Mouse (Mus musculus) Patski (cell line): Measurements from ENCODE around the gene Acy3. TPM values are rescaled to one million over a fixed set of nuclear protein-coding genes. Genes with fewer than 3 reads are reported as not detected.

Experiments
- ATAC-seq: fragments of 100-300 bp; one replicate; pipeline ENCODE4 v1.8.0; 2021
- CTCF ChIA-PET: fragments of 350-600 bp; sonication (Branson Sonifier 250); formaldehyde crosslinking; loops from one replicate; lab custom pipeline; 2022; ENCODE audit warnings: inconsistent platforms; lab: Charles Lee
- POLR2A ChIA-PET: fragments of 350-600 bp; sonication (Branson Sonifier 250); formaldehyde crosslinking; loops from one replicate; lab custom pipeline; 2022; ENCODE audit warnings: antibody characterized with exemption, inconsistent platforms; lab: Charles Lee
- DNase-seq: peaks from one replicate; pipeline ENCODE4 v3.0.0-alpha.2; 2011; ENCODE audit warnings: low read depth, low spot score
- H3K27me3 ChIP-seq: fragments of 371-371 bp; one replicate; pipeline ENCODE4 v1.5.1; 2021
- CTCF ChIP-seq: fragments of 100-300 bp; IDR thresholded peaks from one replicate; pipeline ENCODE4 v1.5.1; 2021
- in situ Hi-C: fragments of 300-500 bp; cut with MboI; formaldehyde crosslinking; loops from 3 replicates; pipeline ENCODE4 v1.11.1; 2018; ENCODE audit warnings: low pct_unique_long_range_greater_than_20kb, mixed read lengths
- polyA plus RNA-seq: library from polyadenylated mRNA; unstranded; gene quantifications from one replicate; pipeline ENCODE4 v1.2.3, GENCODE M21; 2021

Gene Acy3
- polyA plus RNA-seq, 1 experiment from 2014 or later = 3.9 TPM

GRCm38 (mm10) chr19:3990804-3991203 lies 4.4 kb downstream of the Acy3 start:
- ChIA-PET POLR2A (no interaction called here), CTCF (interaction anchor here (1.3 kb wide), 1 partner anchor 78 kb away, joined by 3 read pairs; the partner anchor contains the start of gene Ndufs8)
- in situ Hi-C loops = no loop called here
- H3K27me3 ChIP-seq = peaks cover 21% of the 10 kb centered on the region
- ATAC-seq (no peak), DNase-seq (no peak)
- TF ChIP-seq CTCF = no peak

GRCm38 (mm10) chr19:3991562-3991961 lies 5.2 kb downstream of the Acy3 start:
- DNase-seq = no peak
- H3K27me3 ChIP-seq = peaks cover 21% of the 10 kb centered on the region
- ChIA-PET POLR2A (no interaction called here), CTCF (interaction anchor here (0.9 to 2.7 kb wide), 2 partner anchors 11 to 45 kb away, joined by 3 to 7 read pairs; no protein-coding TSS in a partner anchor)
- no peak for ATAC-seq
- in situ Hi-C loops = no loop called here
- no peak for TF ChIP-seq CTCF

GRCm38 (mm10) chr19:3991966-3992365 lies 5.6 kb downstream of the Acy3 start:
- TF ChIP-seq CTCF = no peak
- POLR2A ChIA-PET = no interaction called here
- CTCF ChIA-PET = interaction anchor here (0.9 to 2.7 kb wide), 2 partner anchors 11 to 45 kb away, joined by 3 to 7 read pairs; no protein-coding TSS in a partner anchor

GRCm38 (mm10) chr19:3992416-3992815 lies 6.0 kb downstream of the Acy3 start, which contains the start of gene Tbx10:
Tbx10 (plus strand) TSS chr19:3992752.
- DNase-seq (no peak), ATAC-seq (no peak)
- TF ChIP-seq CTCF = no peak
- in situ Hi-C loops = no loop called here
- peaks cover 21% of the 10 kb centered on the region for H3K27me3 ChIP-seq
- CTCF ChIA-PET = interaction anchor here (0.9 to 2.7 kb wide), 2 partner anchors 12 to 46 kb away, joined by 3 to 7 read pairs; no protein-coding TSS in a partner anchor
- POLR2A ChIA-PET = no interaction called here

More at GRCm38 (mm10) chr19:3991966-3992365, 5.6 kb downstream of the Acy3 start:
- in situ Hi-C loops = no loop called here
- ATAC-seq (no peak), DNase-seq (no peak)
- peaks cover 21% of the 10 kb centered on the region for H3K27me3 ChIP-seq

GRCm38 (mm10) chr19:3994932-3995331 lies 8.6 kb downstream of the Acy3 start:
- CTCF ChIA-PET = interaction anchor here (1.1 to 1.6 kb wide), 5 partner anchors 10 to 35 kb away, joined by 3 to 5 read pairs (median 4); partner anchors contain the start of gene Ndufv1
- no peak for DNase-seq
- ATAC-seq = no peak
- in situ Hi-C loops = no loop called here
- POLR2A ChIA-PET = no interaction called here
- peaks cover 21% of the 10 kb centered on the region for H3K27me3 ChIP-seq
- TF ChIP-seq CTCF = no peak

- ChIA-PET CTCF (interaction anchor here (1.1 to 1.6 kb wide), 5 partner anchors 11 to 35 kb away, joined by 3 to 5 read pairs (median 4); partner anchors contain the start of gene Ndufv1), POLR2A (interaction anchor here (1.6 kb wide), 1 partner anchor 16 kb away, joined by 5 read pairs; no protein-coding TSS in a partner anchor)
- DNase-seq = no peak
- ATAC-seq = no peak
- in situ Hi-C loops = no loop called here
- peaks cover 21% of the 10 kb centered on the region for H3K27me3 ChIP-seq
- TF ChIP-seq CTCF = no peak
These were observed 9.1 kb downstream of the Acy3 start for GRCm38 (mm10) chr19:3995505-3995904.

- DNase-seq = no peak
- ChIA-PET POLR2A (interaction anchor here (1.6 kb wide), 1 partner anchor 15 kb away, joined by 5 read pairs; no protein-coding TSS in a partner anchor), CTCF (interaction anchor here (1.1 to 1.6 kb wide), 5 partner anchors 11 to 36 kb away, joined by 3 to 5 read pairs (median 4); partner anchors contain the start of gene Ndufv1)
- no peak for ATAC-seq
- TF ChIP-seq CTCF = no peak
- peaks cover 21% of the 10 kb centered on the region for H3K27me3 ChIP-seq
- in situ Hi-C loops = no loop called here
These were observed 9.7 kb downstream of the Acy3 start for GRCm38 (mm10) chr19:3996106-3996505.

- in situ Hi-C loops = no loop called here
- peaks cover 21% of the 10 kb centered on the region for H3K27me3 ChIP-seq
- no peak for TF ChIP-seq CTCF
- POLR2A ChIA-PET = interaction anchor here (1.6 kb wide), 1 partner anchor 14 kb away, joined by 5 read pairs; no protein-coding TSS in a partner anchor
- CTCF ChIA-PET = interaction anchor here (1.3 to 4.8 kb wide), 3 partner anchors 10 to 46 kb away, joined by 3 to 33 read pairs (median 4); partner anchors contain the start of gene Acy3
- ATAC-seq (no peak), DNase-seq (no peak)
These were observed 10.4 kb downstream of the Acy3 start for GRCm38 (mm10) chr19:3996747-3997146.

- CTCF ChIA-PET = interaction anchor here (1.0 to 4.8 kb wide), 3 partner anchors 10 to 45 kb away, joined by 3 to 33 read pairs (median 4); partner anchors contain the start of gene Acy3
- POLR2A ChIA-PET = no interaction called here
- ATAC-seq = no peak
- DNase-seq = no peak
- in situ Hi-C loops = no loop called here
- TF ChIP-seq CTCF = no peak
- peaks cover 21% of the 10 kb centered on the region for H3K27me3 ChIP-seq
These were observed 10.9 kb downstream of the Acy3 start for GRCm38 (mm10) chr19:3997231-3997630.

- ATAC-seq = no peak
- CTCF ChIA-PET = interaction anchor here (1.0 to 4.8 kb wide), 4 partner anchors 11 to 44 kb away, joined by 3 to 33 read pairs (median 9); partner anchors contain the start of gene Acy3
- peaks cover 17% of the 10 kb centered on the region for H3K27me3 ChIP-seq
- POLR2A ChIA-PET = interaction anchor here (0.9 kb wide), 1 partner anchor 10 kb away, joined by 3 read pairs; no protein-coding TSS in a partner anchor
- in situ Hi-C loops = no loop called here
- DNase-seq = no peak
- TF ChIP-seq CTCF = no peak
These were observed 12.0 kb downstream of the Acy3 start for GRCm38 (mm10) chr19:3998335-3998734.
